Mouse (Mus musculus) B cell, adult 2 months (primary cell): ENCODE data around the gene Rln1.

Source experiments
- DNase-seq, 2 experiments: peaks; one replicate each; pipeline ENCODE4 v3.0.0; 2022

The Rln1 gene

GRCm38 (mm10) chr19:29291532-29291931 is 42.9 kb downstream of the Rln1 start:
- DNase-seq, result no peak

GRCm38 (mm10) chr19:29287863-29288262 is 46.6 kb downstream of the Rln1 start:
- DNase-seq, result no peak

DNA sequence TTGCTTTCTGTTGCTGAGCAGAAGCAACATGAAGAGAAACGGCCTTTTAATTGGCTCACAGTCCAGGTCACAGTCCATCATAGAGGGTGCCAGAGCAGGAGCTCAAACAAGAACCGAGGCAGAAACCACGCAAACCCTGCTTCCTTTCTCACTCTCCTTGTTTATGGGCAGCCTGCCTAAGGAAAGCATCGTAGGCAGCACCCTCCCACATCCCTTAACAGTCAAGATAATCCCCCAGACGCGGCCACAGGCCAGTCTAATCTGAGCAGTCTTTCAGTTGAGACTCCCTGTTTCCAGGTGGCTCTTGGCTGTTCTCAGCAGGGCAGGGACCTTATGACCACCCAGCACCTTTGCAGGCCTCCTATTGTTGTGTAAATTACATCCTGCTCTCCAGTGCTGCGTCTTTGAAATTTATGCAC is 49.0 kb downstream of the Rln1 start:
- no peak for DNase-seq
